Mouse (Mus musculus) cerebellum, adult 2 months (tissue): ENCODE results near the gene Pxylp1.

ENCODE experiments used
- CTCF ChIP-seq: fragments of 200-500 bp; IDR thresholded peaks from 2 replicates; pipeline ENCODE4 v1.5.1; 2011; ENCODE audit warnings: low read depth, mild to moderate bottlenecking, control low read depth, low read length, moderate library complexity, borderline replicate concordance; ENCODE audit not compliant: insufficient read depth
- POLR2A ChIP-seq: fragments of 200-500 bp; IDR thresholded peaks from 2 replicates; pipeline ENCODE4 v1.6.1; 2011; ENCODE audit warnings: low read length, control low read depth, borderline replicate concordance; ENCODE audit not compliant: insufficient read depth

- no peak for TF ChIP-seq CTCF
- no peak for TF ChIP-seq POLR2A
These were observed 107.3 kb downstream of the Pxylp1 start for GRCm38 (mm10) chr9:96785187-96785586.
